Mouse (Mus musculus): Measurements from ENCODE around the gene Ddx27. TPM values are rescaled to one million over a fixed set of nuclear protein-coding genes. Genes with fewer than 3 reads are reported as not detected.
A peak's percentile ranks its signal among the peaks of the same experiment; 100 is the strongest.

Gene Ddx27
- polyA plus RNA-seq (2016; fragmentation: Nextera tagmentation; extraction: Ambion mirVana), result 49.1 and 68.1 TPM in 2 replicates

GRCm38 (mm10) chr2:167014702-167015381, at the start of gene Ddx27:
Gene Ddx27, plus strand, starts transcription at chr2:167015193.
- peak; percentile 94 for DNase-seq (ENCODE audit: low spot score)
- WGBS, result 3% methylated on average over 37 of the region's 37 CpGs
- Histone ChIP-seq H3K27me3 (ENCODE audit: insufficient read depth, poor library complexity, severe bottlenecking) (no peaks in the 10 kb centered on the region), H3K4me3 (peak within 1 kb of the TSS; percentile 81), H3K9me3 (no peaks in the 10 kb centered on the region), H3K27ac (peak within 1 kb of the TSS; percentile 90), H3K4me1 (replicated peaks) (peaks cover 25% of the 10 kb centered on the region), H3K36me3 (peaks cover 28% of the 10 kb centered on the region)

- Histone ChIP-seq H3K27me3 (ENCODE audit: insufficient read depth, poor library complexity, severe bottlenecking) (no peaks in the 10 kb centered on the region), H3K9me3 (no peaks in the 10 kb centered on the region), H3K27ac (no peak overlapping the region), H3K36me3 (no peaks in the 10 kb centered on the region; the same call in 1 of the 2 replicates), H3K4me3 (no peak overlapping the region), H3K4me1 (replicated peaks) (peaks cover 31% of the 10 kb centered on the region)
- DNase-seq (ENCODE audit: low spot score), result no peak
- 77% methylated on average over 1 of the region's 1 CpGs for WGBS
These were observed 41.8 kb upstream of the Ddx27 start for GRCm38 (mm10) chr2:166973153-166973552.

- H3K36me3 ChIP-seq, result no peaks in the 10 kb centered on the region; the same call in 1 of the 2 replicates
- no peak overlapping the region for H3K27ac ChIP-seq
- no peak for DNase-seq (ENCODE audit: low spot score)
- H3K9me3 ChIP-seq, result no peaks in the 10 kb centered on the region
- 87% methylated on average over 6 of the region's 6 CpGs for WGBS
- H3K4me3 ChIP-seq, result no peak overlapping the region
- H3K4me1 ChIP-seq (replicated peaks), result peaks cover 31% of the 10 kb centered on the region
- no peaks in the 10 kb centered on the region for H3K27me3 ChIP-seq (ENCODE audit: insufficient read depth, poor library complexity, severe bottlenecking)
These were observed 40.7 kb upstream of the Ddx27 start for GRCm38 (mm10) chr2:166974177-166974872.

GRCm38 (mm10) chr2:166976356-166976755, 38.6 kb upstream of the Ddx27 start:
- Histone ChIP-seq H3K4me3 (no peak overlapping the region), H3K36me3 (no peaks in the 10 kb centered on the region; the same call in 1 of the 2 replicates), H3K4me1 (replicated peaks) (peaks cover 31% of the 10 kb centered on the region), H3K9me3 (no peaks in the 10 kb centered on the region), H3K27me3 (ENCODE audit: insufficient read depth, poor library complexity, severe bottlenecking) (no peaks in the 10 kb centered on the region), H3K27ac (no peak overlapping the region)
- no peak for DNase-seq (ENCODE audit: low spot score)
- 73% methylated on average over 3 of the region's 3 CpGs for WGBS

- 81% methylated on average over 3 of the region's 3 CpGs for WGBS
- DNase-seq (ENCODE audit: low spot score), result no peak
- H3K4me1 ChIP-seq (replicated peaks), result peaks cover 31% of the 10 kb centered on the region
- H3K9me3 ChIP-seq, result no peaks in the 10 kb centered on the region
- peaks cover 3% of the 10 kb centered on the region; the same call in 1 of the 2 replicates for H3K36me3 ChIP-seq
- H3K27ac ChIP-seq, result no peak overlapping the region
- H3K4me3 ChIP-seq, result no peak overlapping the region
- no peaks in the 10 kb centered on the region for H3K27me3 ChIP-seq (ENCODE audit: insufficient read depth, poor library complexity, severe bottlenecking)
These were observed 37.5 kb upstream of the Ddx27 start for GRCm38 (mm10) chr2:166977490-166977889.

- Histone ChIP-seq H3K27me3 (ENCODE audit: insufficient read depth, poor library complexity, severe bottlenecking) (no peaks in the 10 kb centered on the region), H3K9me3 (no peaks in the 10 kb centered on the region), H3K27ac (no peak overlapping the region), H3K4me3 (no peak overlapping the region), H3K4me1 (replicated peaks) (peaks cover 21% of the 10 kb centered on the region), H3K36me3 (peaks cover 21% of the 10 kb centered on the region)
- 89% methylated on average over 2 of the region's 2 CpGs for WGBS
- no peak for DNase-seq (ENCODE audit: low spot score)
These were observed 34.8 kb upstream of the Ddx27 start for GRCm38 (mm10) chr2:166980161-166980560.

GRCm38 (mm10) chr2:166983351-166983894, 31.6 kb upstream of the Ddx27 start:
- H3K4me3 ChIP-seq, result no peak overlapping the region
- H3K27me3 ChIP-seq (ENCODE audit: insufficient read depth, poor library complexity, severe bottlenecking), result no peaks in the 10 kb centered on the region
- WGBS, result 83% methylated on average over 4 of the region's 4 CpGs

GRCm38 (mm10) chr2:166990861-166991260, 24.1 kb upstream of the Ddx27 start:
- no peaks in the 10 kb centered on the region; the same call in 1 of the 2 replicates for H3K36me3 ChIP-seq
- no peaks in the 10 kb centered on the region for H3K9me3 ChIP-seq
- 90% methylated on average over 7 of the region's 7 CpGs for WGBS
- no peak for DNase-seq (ENCODE audit: low spot score)
- H3K27me3 ChIP-seq (ENCODE audit: insufficient read depth, poor library complexity, severe bottlenecking), result no peaks in the 10 kb centered on the region
- peaks cover 35% of the 10 kb centered on the region for H3K4me1 ChIP-seq (replicated peaks)
- no peak overlapping the region for H3K27ac ChIP-seq
- H3K4me3 ChIP-seq, result no peak overlapping the region

More at GRCm38 (mm10) chr2:166983351-166983894, 31.6 kb upstream of the Ddx27 start:
- Histone ChIP-seq H3K27ac (no peak overlapping the region), H3K9me3 (no peaks in the 10 kb centered on the region), H3K4me1 (replicated peaks) (no peaks in the 10 kb centered on the region), H3K36me3 (peaks cover 21% of the 10 kb centered on the region)
- DNase-seq (ENCODE audit: low spot score), result no peak

- DNase-seq (ENCODE audit: low spot score), result no peak
- no peaks in the 10 kb centered on the region; the same call in 1 of the 2 replicates for H3K36me3 ChIP-seq
- no peak overlapping the region for H3K4me3 ChIP-seq
- H3K27me3 ChIP-seq (ENCODE audit: insufficient read depth, poor library complexity, severe bottlenecking), result no peaks in the 10 kb centered on the region
- no peak overlapping the region for H3K27ac ChIP-seq
- H3K4me1 ChIP-seq (replicated peaks), result peaks cover 40% of the 10 kb centered on the region
- no peaks in the 10 kb centered on the region for H3K9me3 ChIP-seq
These were observed 23.0 kb upstream of the Ddx27 start for GRCm38 (mm10) chr2:166991945-166992344.

GRCm38 (mm10) chr2:166995021-166995795, 19.8 kb upstream of the Ddx27 start:
- peak; percentile 20 for DNase-seq (ENCODE audit: low spot score)
- 6% methylated on average over 28 of the region's 28 CpGs for WGBS

GRCm38 (mm10) chr2:166995796-166996532, 19.0 kb upstream of the Ddx27 start, which contains the start of gene Stau1:
Gene Stau1, minus strand, starts transcription at chr2:166996299.
- H3K4me1 ChIP-seq (replicated peaks), result peaks cover 40% of the 10 kb centered on the region
- DNase-seq (ENCODE audit: low spot score), result peak; percentile 96
- under 1% methylated on average over 88 of the region's 88 CpGs for WGBS
- H3K9me3 ChIP-seq, result no peaks in the 10 kb centered on the region
- H3K27ac ChIP-seq, result peak within 1 kb of the TSS; percentile 98
- H3K27me3 ChIP-seq (ENCODE audit: insufficient read depth, poor library complexity, severe bottlenecking), result no peaks in the 10 kb centered on the region
- H3K4me3 ChIP-seq, result peak within 1 kb of the TSS; percentile 99
- H3K36me3 ChIP-seq, result no peaks in the 10 kb centered on the region

More at GRCm38 (mm10) chr2:166995021-166995795, 19.8 kb upstream of the Ddx27 start:
- Histone ChIP-seq H3K27ac (peak overlapping the region; percentile 98), H3K36me3 (no peaks in the 10 kb centered on the region), H3K9me3 (no peaks in the 10 kb centered on the region), H3K4me3 (peak overlapping the region; percentile 99), H3K4me1 (replicated peaks) (peaks cover 40% of the 10 kb centered on the region), H3K27me3 (ENCODE audit: insufficient read depth, poor library complexity, severe bottlenecking) (no peaks in the 10 kb centered on the region)

- no peak for DNase-seq (ENCODE audit: low spot score)
- Histone ChIP-seq H3K27ac (peak overlapping the region; percentile 98), H3K4me3 (peak overlapping the region; percentile 99), H3K4me1 (replicated peaks) (peaks cover 40% of the 10 kb centered on the region), H3K27me3 (ENCODE audit: insufficient read depth, poor library complexity, severe bottlenecking) (no peaks in the 10 kb centered on the region), H3K9me3 (no peaks in the 10 kb centered on the region), H3K36me3 (no peaks in the 10 kb centered on the region)
- 44% methylated on average over 8 of the region's 8 CpGs for WGBS
These were observed 18.5 kb upstream of the Ddx27 start for GRCm38 (mm10) chr2:166996533-166996894.

Measured in hindbrain, embryonic 10.5 days (tissue).